Mouse (Mus musculus) inflammation-experienced regulatory T-cells, adult 6 months (primary cell): ENCODE measurements around the gene Akirin2. TPM values are rescaled to one million over a fixed set of nuclear protein-coding genes. Genes with fewer than 3 reads are reported as not detected.
A peak's percentile ranks its signal among the peaks of the same experiment; 100 is the strongest.

Experiments used
- ATAC-seq: one replicate; pipeline ENCODE4 v1.8.0; 2017
- polyA plus RNA-seq, 3 experiments: library from polyadenylated mRNA; unstranded; fragments of 100-300 nt; shearing (Covaris generic); gene quantifications; one replicate each; pipeline ENCODE4 v1.2.1; 2017

Gene Akirin2
- 10 to 100 TPM in 2 of 3 experiments, 1 to 10 TPM in 1; 9.2 to 14.9 (median 11.9) TPM for polyA plus RNA-seq

DNA sequence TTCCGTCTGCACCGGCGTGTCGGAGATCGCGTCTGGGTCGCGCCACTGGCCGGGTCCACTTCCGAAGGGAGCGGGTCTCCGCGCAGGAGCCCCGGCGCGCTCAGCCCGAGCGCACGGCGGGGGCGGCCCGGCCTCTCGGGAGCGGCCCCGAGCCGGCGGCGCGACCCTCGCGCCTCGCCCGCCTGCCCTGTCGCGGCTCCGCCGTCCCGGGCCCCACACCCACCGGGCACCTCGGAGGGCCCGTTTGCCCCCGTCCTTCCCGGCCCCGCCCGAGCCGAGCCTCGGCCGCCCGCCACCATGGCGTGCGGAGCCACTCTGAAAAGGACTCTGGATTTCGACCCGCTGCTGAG, at the start of gene Akirin2:
Gene Akirin2, plus strand, starts transcription at position 190 of the 350 bp plus-strand sequence.
- ATAC-seq: peak; percentile 33

DNA sequence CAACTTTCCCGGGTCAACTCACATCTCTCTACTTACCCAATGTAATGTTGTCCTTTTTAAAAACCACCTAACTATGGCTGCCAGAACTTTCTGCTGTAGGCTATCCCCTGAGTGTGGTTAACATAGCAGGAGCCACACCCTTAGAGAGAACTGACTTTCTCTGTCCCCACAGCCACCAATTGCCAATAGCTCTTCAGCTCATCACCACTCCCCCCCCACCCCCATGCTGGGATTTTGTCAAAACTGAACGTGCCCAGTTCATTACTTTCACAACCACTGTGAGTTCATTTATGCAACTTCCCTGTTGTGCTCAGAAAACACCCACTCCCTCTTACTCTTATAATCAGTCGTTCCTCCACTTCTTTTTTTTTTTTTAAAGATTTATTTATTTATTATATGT, 40.4 kb upstream of the Akirin2 start:
- ATAC-seq: no peak

DNA sequence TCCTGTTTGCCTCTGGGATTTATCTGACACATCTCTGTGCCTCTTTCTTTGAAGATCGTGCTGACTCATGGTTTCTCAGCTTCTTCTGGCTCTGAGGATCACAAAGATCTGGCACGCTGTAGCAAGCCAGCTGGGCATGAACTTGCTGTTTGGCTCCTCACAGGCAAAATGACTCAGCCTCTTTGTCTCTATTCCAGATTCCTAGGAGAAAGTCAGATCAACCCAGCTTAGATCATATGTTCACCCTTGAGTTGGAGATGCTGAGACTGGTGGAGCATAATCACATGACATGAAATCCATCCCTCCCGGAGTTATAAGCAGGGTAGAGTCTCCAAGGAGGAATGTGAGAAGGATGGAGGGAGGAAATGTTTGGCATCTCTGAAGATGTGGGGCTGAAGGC, 27.9 kb upstream of the Akirin2 start:
- ATAC-seq: no peak

DNA sequence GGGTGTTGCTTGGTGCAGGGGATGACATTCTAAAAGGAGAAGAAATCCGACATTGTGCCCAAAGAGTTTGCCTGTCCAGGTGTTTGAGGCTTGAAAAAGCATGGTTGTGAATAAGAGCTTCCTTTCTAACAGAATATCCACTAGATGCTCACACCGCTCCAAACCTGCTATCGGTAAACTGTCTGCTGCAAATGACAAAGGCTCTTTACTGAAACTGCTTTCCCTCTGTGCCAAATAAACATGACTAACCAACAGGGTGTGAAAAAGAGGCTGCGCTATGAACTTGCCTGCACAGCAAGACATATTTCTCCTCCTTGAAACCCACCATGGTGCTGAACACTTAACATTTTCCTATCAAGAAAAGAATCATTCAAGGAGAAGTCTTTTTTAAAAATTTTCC, 27.2 kb upstream of the Akirin2 start:
- no peak for ATAC-seq

DNA sequence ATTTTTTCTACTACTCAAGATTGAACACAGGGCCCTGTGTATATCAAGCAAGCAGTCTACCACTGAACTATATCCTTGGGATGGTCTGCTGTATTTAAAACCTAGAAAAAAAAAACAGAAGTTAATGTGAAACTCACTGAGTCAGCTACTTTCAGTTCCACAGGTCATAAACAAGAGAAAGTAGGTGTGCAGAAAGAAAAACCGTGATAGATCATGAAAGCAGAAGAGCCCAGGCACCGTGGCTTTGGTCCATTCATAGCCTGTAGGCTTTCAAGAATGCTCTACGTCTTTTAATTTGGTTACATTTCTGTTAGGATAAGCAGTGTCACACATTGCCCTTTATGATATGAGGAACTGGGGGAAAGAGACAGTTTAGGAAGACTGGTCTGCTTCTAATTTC, 24.0 kb upstream of the Akirin2 start:
- ATAC-seq: no peak

DNA sequence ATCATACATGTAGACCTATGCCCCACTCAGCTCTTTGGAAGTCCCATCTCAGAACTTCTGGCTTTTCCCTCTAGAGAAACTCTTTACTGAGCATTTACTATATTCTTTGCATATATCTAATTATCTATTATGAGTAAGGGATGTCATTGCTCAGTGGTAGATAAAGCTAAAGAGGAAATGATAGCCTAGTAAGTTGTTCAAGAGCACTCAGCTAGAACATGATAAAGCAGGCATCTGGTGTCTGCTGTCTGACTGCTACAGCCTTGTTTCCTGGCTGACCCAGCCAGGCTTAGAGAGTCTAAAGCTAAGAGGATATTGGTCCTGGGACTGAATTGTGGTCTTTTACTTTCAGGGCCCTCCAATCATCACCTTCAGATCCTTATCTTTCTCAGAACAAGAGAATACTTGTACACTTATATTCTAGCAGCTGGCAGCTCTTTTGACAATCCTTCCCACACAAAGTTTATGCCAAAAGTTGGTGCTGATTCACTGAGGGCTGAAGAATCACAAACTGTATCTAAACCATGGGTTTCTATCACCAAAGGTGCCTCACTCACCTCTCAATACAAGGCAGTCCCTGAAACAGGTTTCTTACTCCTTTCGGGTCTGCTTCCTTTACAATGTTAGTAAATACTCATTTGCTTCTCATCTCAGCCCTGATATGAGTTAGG, 22.2 kb upstream of the Akirin2 start:
- no peak for ATAC-seq

DNA sequence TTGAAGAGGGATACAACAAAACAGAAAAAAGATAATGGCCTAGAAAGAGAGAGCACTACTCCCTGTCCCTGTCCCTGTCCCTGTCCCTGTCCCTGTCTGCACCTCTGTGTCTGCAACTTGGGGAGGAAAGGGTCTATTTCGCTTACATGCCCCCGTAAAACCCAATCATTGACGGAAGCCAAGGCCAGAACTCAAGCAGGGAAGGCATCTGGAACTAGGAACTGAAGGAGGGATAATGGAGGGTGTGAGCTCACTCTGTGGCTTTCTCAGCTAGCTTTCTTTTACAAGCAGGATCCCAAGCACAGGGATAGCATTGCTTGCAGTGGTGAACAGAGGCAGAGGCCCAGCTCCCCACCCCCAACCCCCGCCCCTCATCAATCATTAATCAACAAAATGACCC, 21.4 kb upstream of the Akirin2 start:
- ATAC-seq: no peak

DNA sequence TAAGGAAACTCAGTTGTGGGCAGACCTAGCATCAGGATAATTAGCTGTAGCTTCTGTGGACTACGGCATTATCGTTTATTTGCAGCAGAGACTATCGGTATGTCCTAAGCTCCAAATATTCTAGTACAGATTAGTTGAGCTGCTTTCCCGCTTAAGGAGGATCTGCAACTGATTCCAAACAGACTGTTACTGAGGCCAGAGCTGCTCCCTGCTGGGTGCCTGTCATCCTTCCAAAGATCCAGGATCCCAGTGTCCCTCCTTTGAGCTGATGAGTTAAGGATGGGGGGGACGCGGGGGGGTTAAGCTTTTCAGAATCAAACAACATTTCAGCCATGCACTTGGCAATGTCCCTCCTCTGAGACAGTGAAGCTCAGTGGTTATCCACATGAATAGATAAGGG, 20.8 kb upstream of the Akirin2 start:
- no peak for ATAC-seq

DNA sequence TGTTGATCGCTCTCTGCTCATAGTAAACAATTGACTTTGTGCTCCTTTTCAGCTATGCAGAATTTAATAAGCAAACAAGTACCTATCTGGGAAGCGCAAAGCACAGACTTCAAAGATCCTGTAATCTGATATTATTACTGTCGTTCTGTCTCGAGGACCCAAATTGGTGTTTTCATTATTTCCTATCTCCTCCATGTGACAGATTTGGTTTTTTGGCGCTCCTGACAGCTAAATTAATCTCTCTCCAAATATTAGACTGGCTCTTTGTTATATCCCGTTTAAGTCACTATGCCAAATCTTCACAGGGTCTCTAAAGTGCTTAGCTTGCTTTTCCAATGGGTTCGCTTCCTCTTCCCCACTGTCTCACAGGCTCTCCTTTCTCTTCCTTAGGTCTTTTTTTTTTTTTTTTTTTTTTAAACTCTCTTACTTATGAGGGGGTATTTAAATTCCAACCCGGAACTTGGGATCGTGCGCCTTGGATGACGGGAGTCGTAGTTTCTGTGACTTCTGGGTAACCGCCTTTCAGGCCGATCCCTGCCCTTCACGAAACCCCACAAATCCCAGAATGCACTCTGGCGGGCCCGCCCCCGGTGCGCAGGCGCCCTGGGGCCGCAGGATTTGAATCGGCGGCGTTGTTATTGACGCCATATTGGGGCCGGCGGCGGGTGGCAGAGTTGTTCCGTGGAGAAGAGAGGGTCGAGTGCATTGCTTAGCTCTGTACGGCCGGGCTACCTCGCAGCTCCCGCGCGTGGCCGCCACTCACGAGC, 573 bp upstream of the Akirin2 start:
- ATAC-seq: peak; percentile 92

DNA sequence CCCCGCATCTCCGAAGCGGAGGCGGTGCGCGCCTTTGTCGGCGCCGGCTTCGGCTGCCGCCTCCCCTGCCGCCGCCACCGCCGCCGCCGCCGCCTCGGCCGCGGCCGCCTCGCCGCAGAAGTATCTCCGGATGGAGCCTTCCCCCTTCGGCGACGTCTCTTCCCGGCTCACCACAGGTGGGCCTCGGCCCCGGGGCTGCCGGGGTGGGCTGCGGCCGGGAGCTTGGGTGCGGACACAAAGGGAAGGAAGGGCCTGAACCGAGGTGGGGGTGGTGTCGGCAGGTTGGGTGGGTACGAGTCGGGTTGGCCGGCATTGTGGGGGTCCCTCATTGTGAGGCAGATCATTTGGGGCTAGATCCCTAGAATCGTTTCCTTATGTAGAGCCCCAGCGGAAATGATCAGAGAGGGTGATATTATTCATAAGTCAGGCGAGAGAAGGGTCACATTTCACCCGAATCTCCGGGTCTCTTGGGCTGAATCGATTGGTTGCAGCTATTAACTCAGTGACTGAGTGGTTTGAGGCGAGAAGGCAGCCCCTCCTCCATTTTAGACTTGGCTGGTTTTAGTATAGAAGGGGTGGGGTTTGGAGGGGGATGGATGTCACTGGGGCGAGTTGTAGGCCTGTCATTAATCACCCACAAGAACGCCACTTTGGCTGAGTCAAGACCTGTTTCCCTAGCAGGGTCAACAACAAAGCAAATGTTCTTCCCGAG, 517 bp downstream of the Akirin2 start:
- ATAC-seq: peak; percentile 23

DNA sequence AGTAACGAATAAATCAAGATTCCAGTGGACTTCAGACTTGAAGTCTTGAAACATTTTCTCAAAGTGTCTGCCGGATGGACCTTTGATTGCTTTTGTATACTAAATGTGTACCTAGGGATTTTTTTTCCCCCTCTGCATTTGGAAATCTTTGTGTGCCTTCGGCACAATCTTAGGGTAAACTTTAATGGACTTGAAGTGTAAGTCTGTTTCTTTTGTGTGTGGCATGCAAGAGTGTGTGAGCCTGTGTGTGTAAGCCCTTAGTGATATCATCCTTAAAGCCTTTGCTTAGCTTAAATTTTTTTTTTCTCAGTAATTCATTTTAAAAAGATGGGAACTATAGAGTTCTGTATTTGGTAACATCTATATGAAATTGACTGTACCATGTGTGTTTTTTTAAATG, 1.2 kb downstream of the Akirin2 start:
- ATAC-seq: no peak

DNA sequence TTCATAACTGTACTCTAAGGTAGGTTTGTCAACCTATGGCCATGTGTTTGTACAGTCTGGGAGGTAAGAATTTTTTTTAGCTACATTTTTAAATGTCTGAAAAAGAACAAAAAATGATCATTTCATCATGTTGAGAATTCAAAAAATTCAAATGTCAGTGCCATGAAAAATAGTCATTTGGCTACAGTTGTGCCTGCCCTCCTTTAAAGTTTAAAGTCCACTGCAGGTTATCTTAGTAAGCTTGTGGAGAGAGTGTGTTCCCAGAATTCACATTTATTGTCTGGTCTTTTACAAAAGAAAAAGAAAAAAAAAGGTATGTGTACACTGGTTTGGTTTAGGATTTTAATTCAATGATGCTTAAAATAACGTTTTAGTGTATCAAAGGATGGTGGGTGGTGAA, 3.9 kb downstream of the Akirin2 start:
- no peak for ATAC-seq

DNA sequence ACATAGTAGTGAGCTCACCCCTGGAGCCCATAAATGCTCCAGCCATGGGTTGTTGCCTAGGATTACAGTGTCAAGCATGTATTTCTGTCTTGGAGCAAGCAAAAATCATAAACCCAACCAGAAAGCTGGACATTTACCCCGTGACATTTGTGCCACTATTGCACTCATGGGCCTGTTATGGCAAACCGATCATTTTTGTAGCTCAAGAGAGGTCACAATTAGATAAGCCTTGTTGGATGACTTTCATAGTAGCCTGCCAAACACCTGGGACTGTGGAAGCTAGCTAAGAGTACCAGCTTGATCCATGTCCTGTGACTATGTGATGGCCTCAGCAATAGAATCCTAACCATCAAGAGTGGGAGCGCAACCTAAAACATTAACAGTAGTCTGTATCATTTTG, 4.9 kb downstream of the Akirin2 start:
- no peak for ATAC-seq

DNA sequence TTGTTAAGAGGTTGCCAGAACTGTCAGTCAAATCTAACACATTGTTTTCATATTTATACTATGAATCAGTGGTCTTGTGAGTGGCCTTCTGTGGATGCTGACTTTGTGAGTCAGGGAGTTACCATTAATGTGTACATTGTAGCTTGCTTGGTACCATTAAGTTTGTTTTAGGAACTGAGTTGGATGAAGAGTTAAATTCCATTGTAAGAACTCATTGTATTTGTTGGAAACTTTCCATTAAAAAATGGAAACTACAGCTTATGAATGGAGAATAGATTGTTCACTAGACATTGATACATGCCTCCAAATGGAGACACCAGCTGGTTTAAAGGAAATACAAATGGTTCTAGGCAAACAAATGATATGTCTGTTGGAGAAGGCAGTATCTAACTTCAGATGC, 5.4 kb downstream of the Akirin2 start:
- ATAC-seq: no peak

DNA sequence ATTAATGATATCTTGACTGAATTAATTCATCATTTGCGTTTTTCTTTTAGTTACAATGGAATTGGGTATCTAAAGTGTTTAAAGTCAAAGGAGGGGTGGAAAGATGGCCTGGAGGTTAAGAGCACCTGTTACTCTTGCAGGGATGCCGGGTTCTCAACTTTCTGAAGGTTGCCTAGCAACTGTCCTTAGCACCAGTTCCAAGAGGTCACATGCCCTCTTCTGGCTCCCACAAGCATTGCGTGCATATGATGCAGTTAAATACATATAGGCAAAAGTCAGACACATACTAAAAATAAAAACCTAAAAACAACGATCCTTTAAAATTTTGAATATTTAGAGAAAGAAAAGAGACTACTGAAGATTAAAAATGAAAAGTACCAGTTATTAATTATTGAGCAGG, 10.2 kb downstream of the Akirin2 start:
- ATAC-seq: peak; percentile 88

DNA sequence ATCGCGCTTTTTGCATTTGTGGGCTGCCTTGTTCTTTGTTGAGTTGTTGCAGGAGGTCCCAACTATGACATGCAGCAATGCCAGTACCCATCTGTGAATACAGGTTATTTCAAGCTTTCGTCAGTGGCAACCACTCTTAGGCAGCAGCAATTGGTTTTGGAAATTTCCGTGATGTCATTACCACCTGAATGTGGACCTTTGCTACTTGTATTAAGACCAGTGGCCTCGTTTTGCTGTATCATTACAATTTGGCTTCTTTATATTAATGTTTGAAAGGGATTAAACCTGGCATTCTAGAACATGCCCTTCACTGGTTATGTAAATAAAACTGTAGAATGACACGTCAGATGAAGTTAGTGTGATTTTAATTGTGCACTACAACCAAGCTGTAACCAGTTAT, 15.5 kb downstream of the Akirin2 start:
- ATAC-seq: no peak

DNA sequence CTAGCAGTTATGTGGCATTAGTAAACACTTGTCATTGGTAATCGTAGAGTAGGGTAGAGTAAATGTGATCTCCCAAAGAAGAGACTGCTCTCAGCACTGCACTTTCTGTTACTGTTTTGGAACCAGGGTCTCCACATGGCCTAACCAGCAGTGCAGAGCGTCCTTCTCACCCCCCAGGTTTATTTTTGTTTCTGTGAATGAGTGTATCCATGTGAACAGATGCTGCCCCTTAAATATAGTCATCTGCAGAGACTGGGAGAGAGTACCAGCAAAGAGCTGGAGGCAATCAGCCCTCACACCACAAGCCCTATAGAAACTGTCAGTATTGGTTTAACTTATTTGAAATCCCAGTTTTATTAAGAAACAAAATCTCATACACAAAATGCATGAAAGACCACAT, 22.1 kb downstream of the Akirin2 start:
- no peak for ATAC-seq

DNA sequence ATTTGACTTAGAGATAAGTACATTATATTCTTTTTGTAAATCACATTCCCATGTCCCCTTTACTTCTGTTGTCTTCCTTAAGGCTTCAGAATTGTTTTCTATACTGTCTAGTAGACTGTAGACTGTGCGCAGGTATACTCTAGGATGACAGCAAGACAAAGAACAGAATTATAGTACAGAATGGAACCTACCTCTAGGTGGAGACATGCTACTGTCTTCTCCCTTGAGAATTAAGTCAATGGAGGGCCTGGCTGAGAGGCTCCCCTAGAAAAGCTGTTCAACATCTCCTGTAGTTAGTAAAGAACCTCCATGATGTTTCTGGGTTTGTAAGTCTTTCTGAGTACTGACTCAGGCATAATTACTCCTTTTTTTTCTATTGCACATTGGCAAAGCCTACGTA, 26.3 kb downstream of the Akirin2 start:
- peak; percentile 23 for ATAC-seq

DNA sequence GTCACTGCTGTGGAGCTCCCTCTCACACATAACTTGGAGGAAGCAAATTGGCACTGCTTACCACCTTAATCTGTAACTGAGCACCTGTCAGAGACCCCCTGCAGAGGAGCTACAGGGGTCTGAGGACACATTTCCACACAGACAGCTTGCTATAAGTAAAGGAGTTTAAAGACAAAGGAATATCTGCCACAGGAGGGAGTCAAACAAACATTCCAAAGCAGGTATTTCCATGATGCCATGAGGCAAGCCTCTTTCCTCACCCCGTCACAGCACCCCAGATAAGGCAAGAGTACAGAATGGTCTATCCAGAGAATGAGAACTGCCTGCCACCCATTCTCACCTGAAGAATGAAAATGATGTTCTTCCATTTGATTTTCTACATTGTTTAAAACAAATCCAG, 28.5 kb downstream of the Akirin2 start:
- no peak for ATAC-seq

DNA sequence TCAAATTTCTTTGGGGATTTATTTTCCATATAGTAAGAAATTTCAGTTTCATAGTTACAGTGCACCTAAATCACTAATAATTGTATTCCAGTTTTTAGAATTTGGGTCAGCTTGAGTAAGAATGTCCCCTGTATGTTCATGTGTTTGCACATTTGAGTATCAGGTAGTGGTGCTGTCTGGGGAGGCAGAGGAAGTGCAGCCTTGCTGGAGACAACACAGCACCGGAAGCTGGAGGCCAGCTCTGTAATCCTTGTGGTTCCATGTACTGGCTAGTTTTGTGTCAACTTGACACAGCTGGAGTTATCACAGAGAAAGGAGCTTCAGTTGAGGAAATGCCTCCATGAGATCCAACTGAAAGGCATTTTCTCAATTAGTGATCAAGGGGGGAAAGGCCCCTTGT, 30.8 kb downstream of the Akirin2 start:
- peak; percentile 52 for ATAC-seq

DNA sequence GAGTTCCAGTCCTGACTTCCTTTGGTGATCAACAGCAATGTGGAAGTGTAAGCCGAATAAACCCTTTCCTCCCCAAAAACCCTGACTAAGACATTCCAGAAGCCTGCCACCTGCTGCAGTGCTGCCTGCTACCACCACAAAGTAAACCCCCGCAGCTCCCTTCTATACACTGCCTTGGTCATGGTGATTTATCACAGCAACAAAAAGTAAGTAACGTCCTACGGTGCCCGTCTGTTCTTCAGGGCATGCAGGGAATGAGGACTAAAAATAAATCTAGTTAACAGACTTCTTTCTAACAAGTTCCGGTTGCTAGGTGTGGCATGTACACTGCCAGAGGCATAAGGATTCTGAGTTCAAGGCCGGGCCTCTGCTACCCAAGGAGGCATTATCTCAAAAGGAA, 31.3 kb downstream of the Akirin2 start:
- ATAC-seq: no peak

DNA sequence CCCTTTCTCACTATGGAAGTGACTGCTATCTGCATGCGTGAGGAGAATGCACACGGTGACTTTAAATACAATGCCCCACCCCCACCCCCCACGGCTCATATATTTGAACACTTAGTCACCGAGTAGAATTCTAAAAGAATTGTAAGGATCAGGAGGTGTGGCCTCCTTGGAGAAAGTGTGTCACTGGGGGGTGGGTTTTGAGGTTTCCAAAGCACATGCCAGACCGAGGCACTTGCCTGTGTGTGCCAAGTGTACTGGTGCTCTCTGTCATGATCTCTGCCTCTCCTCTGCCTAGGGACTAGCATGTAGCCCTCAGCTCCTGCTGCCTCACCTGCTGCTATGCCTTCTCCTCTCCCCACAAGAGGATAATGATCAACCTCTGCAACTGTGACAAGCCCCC, 31.7 kb downstream of the Akirin2 start:
- no peak for ATAC-seq

DNA sequence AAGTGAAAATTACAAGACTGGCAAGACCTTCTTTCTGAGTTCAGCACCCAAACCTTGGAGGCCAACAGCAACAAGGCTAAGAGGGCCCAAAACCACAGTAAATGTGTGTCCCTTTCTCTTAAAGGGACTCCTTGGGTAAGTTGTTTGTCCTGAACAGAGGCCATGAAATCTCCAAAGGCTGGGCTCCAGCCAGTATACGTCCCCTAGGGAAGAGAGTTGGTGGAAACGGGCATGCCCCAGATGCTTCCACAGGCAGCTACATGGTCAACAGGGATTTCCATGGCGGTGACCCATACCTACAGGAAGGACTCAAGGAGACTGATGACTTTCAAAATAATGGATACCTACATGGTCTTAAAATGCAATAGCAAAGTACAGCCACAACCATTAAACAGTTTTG, 32.7 kb downstream of the Akirin2 start:
- ATAC-seq: no peak
